Mouse (Mus musculus) midbrain, embryonic 13.5 days (tissue): ENCODE results near the gene Yy1. TPM values are rescaled to one million over a fixed set of nuclear protein-coding genes. Genes with fewer than 3 reads are reported as not detected.
A peak's percentile ranks its signal among the peaks of the same experiment; 100 is the strongest.

Source experiments
- ATAC-seq: fragments of 200-750 bp; cut with Nextera tagmentation; 2 replicates; pipeline ENCODE4 v1.8.0; 2017; ENCODE audit warnings: mild to moderate bottlenecking, moderate TSS enrichment, moderate library complexity
- H3K27ac ChIP-seq: fragments of 300-500 bp; sonication (generic); 2 replicates; pipeline ENCODE4 v1.5.1; 2015; ENCODE audit warnings: inconsistent platforms, mild to moderate bottlenecking, moderate library complexity
- H3K27me3 ChIP-seq: fragments of 300-500 bp; sonication (generic); 2 replicates; pipeline ENCODE4 v1.6.1; 2015; ENCODE audit warnings: mild to moderate bottlenecking, inconsistent platforms
- H3K36me3 ChIP-seq: fragments of 300-500 bp; sonication (generic); 2 replicates; pipeline ENCODE4 v1.6.1; 2015; ENCODE audit warnings: mild to moderate bottlenecking, inconsistent platforms
- H3K4me1 ChIP-seq: fragments of 300-500 bp; sonication (generic); replicated peaks from 2 replicates; pipeline ENCODE4 v1.6.1; 2015; ENCODE audit warnings: inconsistent platforms
- H3K4me2 ChIP-seq: fragments of 300-500 bp; sonication (generic); replicated peaks from 2 replicates; pipeline ENCODE4 v1.6.1; 2015; ENCODE audit warnings: moderate library complexity, mild to moderate bottlenecking, inconsistent platforms
- H3K4me3 ChIP-seq: fragments of 300-500 bp; sonication (generic); replicated peaks from 2 replicates; pipeline ENCODE4 v1.5.1; 2015; ENCODE audit warnings: mild to moderate bottlenecking, inconsistent platforms
- H3K9ac ChIP-seq: fragments of 300-500 bp; sonication (generic); replicated peaks from 2 replicates; pipeline ENCODE4 v1.6.1; 2015; ENCODE audit warnings: mild to moderate bottlenecking, inconsistent platforms
- H3K9me3 ChIP-seq: fragments of 300-500 bp; sonication (generic); 2 replicates; pipeline ENCODE4 v1.6.1; 2016; ENCODE audit warnings: mild to moderate bottlenecking, inconsistent platforms
- WGBS: fragments of 180-500 bp; shearing (Covaris S2); methylation state at CpG from one replicate; pipeline ENCODE4 v1.1.7; 2015; 5-methylcytosine and 5-hydroxymethylcytosine counted together
- polyA plus RNA-seq: library from polyadenylated mRNA; unstranded; fragments of >200 nt; fragmentation: Nextera tagmentation; extraction: Ambion mirVana; gene quantifications from 2 replicates; pipeline ENCODE4 v1.2.1, GENCODE M21; 2015

Gene Yy1
- polyA plus RNA-seq, 1 experiment from 2014 or later = 14.7 TPM

DNA sequence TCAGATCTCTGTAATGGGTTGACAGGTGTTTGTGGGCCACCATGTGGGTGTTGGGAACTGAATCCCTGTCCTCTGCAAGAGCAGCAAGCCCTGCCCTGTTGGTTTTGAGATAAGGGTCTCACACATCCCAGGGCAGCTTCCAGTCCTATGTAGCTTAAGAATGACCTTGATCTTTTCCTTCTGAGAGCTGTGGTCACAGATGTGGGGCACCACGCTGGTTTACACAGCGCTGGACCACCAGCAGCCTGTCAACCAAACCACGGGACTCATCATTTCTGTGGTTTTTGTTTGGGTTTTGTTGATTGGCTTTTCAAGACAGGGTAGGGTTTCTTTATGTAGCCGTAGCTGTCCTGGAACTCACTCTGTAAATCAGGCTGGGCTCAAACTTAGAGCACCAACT is 7.6 kb upstream of the Yy1 start:
- Histone ChIP-seq H3K27me3 (no peaks in the 10 kb centered on the region), H3K9ac (no peak overlapping the region), H3K36me3 (peaks cover 24% of the 10 kb centered on the region), H3K9me3 (peaks cover 7% of the 10 kb centered on the region; the same call in 1 of the 2 replicates), H3K4me2 (no peak overlapping the region), H3K27ac (no peak overlapping the region), H3K4me1 (peaks cover 5% of the 10 kb centered on the region; the same call in 1 of the 2 replicates), H3K4me3 (no peak overlapping the region)
- 97% methylated on average over 4 of the region's 4 CpGs for WGBS
- no peak for ATAC-seq

DNA sequence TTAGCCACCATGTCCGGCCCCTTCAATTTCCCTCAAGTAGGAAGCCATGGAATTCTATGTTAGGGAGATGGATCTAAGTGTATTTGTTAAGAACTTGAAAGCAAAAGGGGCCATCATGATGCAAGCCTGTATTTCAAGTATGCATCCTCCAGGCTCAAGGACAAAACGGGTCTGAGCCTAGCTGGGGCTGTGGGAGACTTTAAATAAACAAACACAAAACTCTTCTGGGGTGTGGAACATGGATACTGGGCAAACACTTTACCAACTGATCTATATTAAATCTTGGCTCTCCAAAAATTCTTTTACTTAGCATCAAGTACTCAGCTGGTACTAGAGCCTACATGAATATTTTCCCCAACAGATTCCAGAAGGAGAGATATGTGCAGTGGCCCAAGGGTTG is 5.4 kb upstream of the Yy1 start:
- Histone ChIP-seq H3K4me3 (no peak overlapping the region), H3K36me3 (peaks cover 17% of the 10 kb centered on the region), H3K4me1 (peaks cover 20% of the 10 kb centered on the region), H3K9me3 (peaks cover 7% of the 10 kb centered on the region; the same call in 1 of the 2 replicates), H3K27me3 (no peaks in the 10 kb centered on the region), H3K9ac (no peak overlapping the region), H3K27ac (no peak overlapping the region), H3K4me2 (no peak overlapping the region)
- WGBS = 96% methylated on average over 2 of the region's 2 CpGs
- no peak for ATAC-seq

DNA sequence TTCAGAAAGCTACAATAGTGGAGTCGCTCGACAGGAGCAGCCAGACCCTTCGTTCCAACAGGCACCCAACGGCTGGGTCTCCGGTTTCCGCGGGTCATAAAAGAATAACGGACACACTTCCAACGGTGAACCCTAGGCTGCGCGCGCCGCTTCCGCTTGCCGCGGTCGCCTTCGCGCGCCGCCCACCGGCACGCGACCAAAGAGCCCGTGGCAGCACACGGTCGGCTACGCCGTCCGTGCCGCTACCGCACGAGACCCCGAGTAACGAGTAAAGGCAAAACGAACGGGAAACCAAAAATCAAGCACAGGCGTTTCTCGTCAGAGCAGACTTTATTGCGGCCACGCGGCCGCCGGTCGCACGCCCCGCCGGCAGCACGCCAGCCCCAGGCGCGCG is 624 bp upstream of the Yy1 start:
- H3K9me3 ChIP-seq = no peaks in the 10 kb centered on the region
- WGBS = under 1% methylated on average over 48 of the region's 52 CpGs

DNA sequence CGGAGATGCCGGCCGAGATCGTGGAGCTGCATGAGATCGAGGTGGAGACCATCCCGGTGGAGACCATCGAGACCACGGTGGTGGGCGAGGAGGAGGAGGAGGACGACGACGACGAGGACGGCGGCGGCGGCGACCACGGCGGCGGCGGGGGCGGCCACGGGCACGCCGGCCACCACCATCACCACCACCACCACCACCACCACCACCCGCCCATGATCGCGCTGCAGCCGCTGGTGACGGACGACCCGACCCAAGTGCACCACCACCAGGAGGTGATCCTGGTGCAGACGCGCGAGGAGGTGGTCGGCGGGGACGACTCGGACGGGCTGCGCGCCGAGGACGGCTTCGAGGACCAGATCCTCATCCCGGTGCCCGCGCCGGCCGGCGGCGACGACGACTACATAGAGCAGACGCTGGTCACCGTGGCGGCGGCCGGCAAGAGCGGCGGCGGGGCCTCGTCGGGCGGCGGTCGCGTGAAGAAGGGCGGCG is 724 bp downstream of the Yy1 start:
- Histone ChIP-seq H3K27ac (peak overlapping the region; percentile 98), H3K9ac (peak overlapping the region; percentile 93), H3K4me2 (peak overlapping the region; percentile 51), H3K4me3 (peak overlapping the region; percentile 100), H3K27me3 (no peaks in the 10 kb centered on the region), H3K36me3 (no peaks in the 10 kb centered on the region), H3K4me1 (peaks cover 50% of the 10 kb centered on the region), H3K9me3 (no peaks in the 10 kb centered on the region)
- ATAC-seq = peak; percentile 18
- WGBS = under 1% methylated on average over 41 of the region's 71 CpGs

More for the DNA sequence above, 624 bp upstream of the Yy1 start:
- Histone ChIP-seq H3K4me3 (peak overlapping the region; percentile 100), H3K36me3 (no peaks in the 10 kb centered on the region), H3K4me2 (peak overlapping the region; percentile 60), H3K9ac (peak overlapping the region; percentile 80), H3K27ac (peak overlapping the region; percentile 98), H3K27me3 (no peaks in the 10 kb centered on the region), H3K4me1 (peaks cover 41% of the 10 kb centered on the region)
- peak; percentile 24 for ATAC-seq

DNA sequence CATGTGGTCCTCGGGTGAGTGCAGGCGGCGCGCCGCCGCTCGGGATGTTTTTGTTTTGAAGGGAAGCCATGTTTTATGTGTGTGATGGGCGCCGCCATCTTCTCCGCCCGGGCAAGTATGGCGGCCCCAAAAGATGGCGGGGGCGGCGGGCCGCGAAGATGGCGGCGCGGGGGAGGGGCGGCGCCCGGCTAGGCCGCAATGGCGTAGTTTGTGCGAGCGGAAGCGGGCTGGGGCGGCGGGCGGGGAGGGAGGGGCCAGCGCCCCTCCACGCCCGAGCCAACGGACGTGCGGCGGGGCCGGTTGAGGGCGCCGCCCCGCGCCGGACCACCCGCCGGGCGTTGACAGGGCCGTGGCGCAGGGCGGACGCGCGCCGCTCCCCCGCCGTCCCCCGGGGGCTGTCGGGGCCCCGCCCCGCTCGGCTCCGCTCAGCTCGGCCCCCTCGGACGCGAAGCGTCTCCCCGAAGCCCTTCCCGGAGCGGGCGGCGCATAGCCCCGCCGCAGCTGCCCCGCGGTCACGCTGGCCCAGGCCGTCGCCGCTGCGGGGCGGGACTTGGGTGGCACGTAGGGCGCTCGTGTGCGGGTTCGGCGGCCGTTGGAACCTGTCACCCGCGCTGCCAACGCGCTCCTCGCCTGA is 1.4 kb downstream of the Yy1 start:
- peak overlapping the region; percentile 83 for H3K4me2 ChIP-seq
- H3K4me1 ChIP-seq = peaks cover 54% of the 10 kb centered on the region
- H3K4me3 ChIP-seq = peak overlapping the region; percentile 100
- no peaks in the 10 kb centered on the region for H3K9me3 ChIP-seq
- under 1% methylated on average over 67 of the region's 94 CpGs for WGBS
- peak; percentile 64 for ATAC-seq
- peak overlapping the region; percentile 98 for H3K27ac ChIP-seq
- no peaks in the 10 kb centered on the region for H3K36me3 ChIP-seq
- H3K9ac ChIP-seq = peak overlapping the region; percentile 93
- H3K27me3 ChIP-seq = no peaks in the 10 kb centered on the region

DNA sequence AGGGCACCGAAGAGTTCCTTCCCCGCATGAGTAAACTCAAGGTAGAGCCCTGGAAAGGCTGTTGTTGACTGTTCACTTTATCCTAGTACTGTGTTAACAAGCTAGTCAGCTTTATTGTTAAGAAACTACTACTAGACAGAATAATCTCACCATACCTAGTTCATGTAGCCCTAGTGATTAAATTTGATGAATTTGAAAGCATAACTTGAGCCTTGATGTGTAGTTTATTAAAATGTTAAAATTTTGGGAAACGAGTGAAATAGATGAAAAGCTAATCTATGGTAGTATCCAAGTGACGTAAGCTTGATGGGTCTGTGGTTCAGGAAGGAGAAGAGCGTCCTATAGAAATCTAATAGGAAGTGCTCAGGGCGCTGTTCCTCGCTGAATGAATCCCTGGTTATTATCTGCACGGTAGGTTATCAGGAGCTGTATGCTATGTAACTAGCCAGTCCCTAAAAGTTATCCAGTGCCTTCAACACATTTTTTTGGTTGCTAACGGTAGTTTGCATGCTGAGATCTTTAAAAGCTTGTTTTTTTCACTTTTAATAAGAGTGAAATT is 2.3 kb downstream of the Yy1 start:
- peak overlapping the region; percentile 98 for H3K27ac ChIP-seq
- H3K4me1 ChIP-seq = peaks cover 50% of the 10 kb centered on the region
- no peak for ATAC-seq
- no peaks in the 10 kb centered on the region for H3K9me3 ChIP-seq
- H3K9ac ChIP-seq = peak overlapping the region; percentile 93
- 18% methylated on average over 9 of the region's 9 CpGs for WGBS
- H3K4me3 ChIP-seq = peak overlapping the region; percentile 100
- H3K36me3 ChIP-seq = no peaks in the 10 kb centered on the region
- no peaks in the 10 kb centered on the region for H3K27me3 ChIP-seq
- H3K4me2 ChIP-seq = peak overlapping the region; percentile 83

DNA sequence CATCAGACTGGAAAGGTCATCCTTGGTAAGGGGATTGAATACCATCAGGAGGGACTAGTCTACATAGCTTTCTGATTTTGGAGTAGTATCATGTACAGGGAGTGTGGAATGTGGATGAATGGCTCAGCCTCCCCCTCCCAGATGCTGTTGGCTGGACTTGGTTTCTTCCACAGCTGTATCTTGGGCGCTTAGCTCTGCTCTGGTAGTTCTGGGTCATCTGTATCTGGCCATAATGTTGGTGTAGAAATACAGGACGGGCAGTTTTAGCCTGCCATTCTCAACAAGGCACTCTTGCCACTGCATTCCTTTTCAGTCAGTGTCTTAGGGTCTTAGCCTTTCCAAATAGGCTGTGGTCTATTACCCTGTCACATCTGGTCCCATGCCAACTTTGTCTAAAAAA is 8.8 kb downstream of the Yy1 start:
- no peaks in the 10 kb centered on the region for H3K27me3 ChIP-seq
- no peaks in the 10 kb centered on the region for H3K9me3 ChIP-seq
- H3K4me2 ChIP-seq = no peak overlapping the region
- no peak overlapping the region for H3K27ac ChIP-seq
- no peak overlapping the region for H3K4me3 ChIP-seq
- WGBS = 74% methylated on average over 2 of the region's 2 CpGs
- H3K4me1 ChIP-seq = peaks cover 41% of the 10 kb centered on the region
- H3K36me3 ChIP-seq = 0 out of 2 replicates have a peak, but pooled peaks cover 3% of the 10 kb centered on the region
- H3K9ac ChIP-seq = no peak overlapping the region
- no peak for ATAC-seq

DNA sequence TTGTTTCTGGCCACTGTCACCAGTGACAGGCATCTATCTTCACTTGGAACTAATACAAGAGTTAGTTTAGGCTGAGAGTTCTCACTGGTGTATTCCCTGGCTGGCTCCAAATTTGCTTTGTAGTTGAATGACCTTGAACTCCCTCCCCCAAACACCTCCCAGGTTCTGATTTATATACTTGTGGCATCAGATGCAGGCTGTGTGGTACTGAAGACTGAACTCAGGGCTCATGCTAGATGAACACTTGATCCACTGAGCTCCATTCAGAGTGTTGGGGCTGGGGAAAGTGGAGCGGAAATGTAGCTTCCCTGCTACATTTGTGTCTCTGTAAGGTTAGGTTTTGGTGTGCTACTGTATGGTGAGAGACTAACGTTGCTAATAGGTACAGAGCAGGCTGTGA is 11.6 kb downstream of the Yy1 start:
- no peak overlapping the region for H3K9ac ChIP-seq
- H3K27ac ChIP-seq = no peak overlapping the region
- H3K36me3 ChIP-seq = peaks cover 16% of the 10 kb centered on the region; the same call in 1 of the 2 replicates
- no peaks in the 10 kb centered on the region for H3K27me3 ChIP-seq
- H3K4me3 ChIP-seq = no peak overlapping the region
- no peaks in the 10 kb centered on the region for H3K9me3 ChIP-seq
- H3K4me1 ChIP-seq = peaks cover 23% of the 10 kb centered on the region
- no peak overlapping the region for H3K4me2 ChIP-seq
- no peak for ATAC-seq
- 86% methylated on average over 2 of the region's 2 CpGs for WGBS

DNA sequence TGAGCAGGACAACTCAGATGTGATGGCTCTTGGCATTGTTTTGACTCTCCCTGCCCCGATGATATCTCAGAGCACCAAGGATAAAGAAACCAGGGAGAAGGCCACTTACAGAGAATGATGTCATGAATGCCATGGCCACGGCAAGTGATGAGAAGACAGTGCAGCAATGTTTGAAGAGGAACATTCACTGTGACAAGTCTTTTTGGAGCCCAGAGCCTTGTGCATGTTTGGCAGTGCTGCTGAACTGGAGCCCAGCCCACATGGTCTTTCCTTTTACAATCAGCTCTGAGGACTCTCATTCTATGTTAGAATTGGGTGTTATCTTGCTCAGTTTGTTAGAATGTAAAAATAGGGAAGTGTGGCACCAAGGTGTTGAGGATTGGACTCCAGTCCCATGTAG is 15.7 kb downstream of the Yy1 start:
- Histone ChIP-seq H3K4me3 (no peak overlapping the region), H3K27ac (no peak overlapping the region), H3K4me2 (no peak overlapping the region), H3K36me3 (peaks cover 16% of the 10 kb centered on the region), H3K4me1 (0 out of 2 replicates have a peak, but pooled peaks cover 4% of the 10 kb centered on the region), H3K9ac (no peak overlapping the region), H3K9me3 (no peaks in the 10 kb centered on the region), H3K27me3 (no peaks in the 10 kb centered on the region)
- ATAC-seq = no peak
- WGBS = 84% methylated on average over 2 of the region's 2 CpGs

DNA sequence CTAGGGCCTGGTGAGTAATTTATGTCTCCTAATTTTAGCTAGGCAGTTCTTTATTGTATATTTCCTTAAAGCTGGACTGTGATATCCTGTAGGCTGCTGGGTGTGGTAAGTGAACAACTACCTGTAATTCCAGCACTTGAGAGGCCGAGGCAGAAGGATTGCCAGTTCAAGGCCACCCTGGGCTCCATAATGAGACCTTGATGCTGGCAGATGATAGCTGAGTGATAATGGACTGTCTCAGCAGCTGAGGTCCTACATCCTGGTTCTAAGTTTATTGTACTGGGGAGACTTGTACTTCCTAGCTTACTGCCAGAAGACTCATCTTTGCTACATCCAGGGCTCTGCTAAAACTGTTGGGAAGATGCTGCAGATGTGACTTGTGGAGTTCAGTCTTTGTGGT is 17.0 kb downstream of the Yy1 start:
- H3K4me2 ChIP-seq = no peak overlapping the region
- no peak for ATAC-seq
- WGBS = 93% methylated on average over 1 of the region's 1 CpGs
- 0 out of 2 replicates have a peak, but pooled peaks cover 4% of the 10 kb centered on the region for H3K4me1 ChIP-seq
- H3K9me3 ChIP-seq = no peaks in the 10 kb centered on the region
- H3K27ac ChIP-seq = no peak overlapping the region
- peaks cover 28% of the 10 kb centered on the region for H3K36me3 ChIP-seq
- H3K27me3 ChIP-seq = no peaks in the 10 kb centered on the region
- H3K4me3 ChIP-seq = no peak overlapping the region
- no peak overlapping the region for H3K9ac ChIP-seq

DNA sequence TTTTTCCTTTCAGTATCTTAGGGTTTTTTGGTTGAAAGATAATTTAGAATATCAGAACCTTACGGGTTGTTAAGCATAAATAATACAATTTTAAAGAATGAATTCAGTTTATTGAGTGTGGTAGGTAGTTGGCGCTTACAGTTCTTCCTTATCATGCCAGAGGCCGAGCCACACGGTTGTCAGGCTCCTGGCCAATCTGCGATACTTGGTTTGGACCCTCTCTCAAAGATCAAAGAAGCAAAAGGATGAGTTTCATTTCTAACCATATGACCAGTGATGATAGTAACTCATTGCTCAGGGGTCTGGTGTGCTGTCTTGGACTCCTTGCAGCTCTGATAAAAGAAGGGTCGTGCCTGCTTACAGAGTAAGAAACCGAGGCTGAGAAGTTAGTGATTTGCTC is 17.5 kb downstream of the Yy1 start:
- no peak for ATAC-seq
- H3K27me3 ChIP-seq = no peaks in the 10 kb centered on the region
- H3K4me1 ChIP-seq = 0 out of 2 replicates have a peak, but pooled peaks cover 4% of the 10 kb centered on the region
- no peaks in the 10 kb centered on the region for H3K9me3 ChIP-seq
- H3K36me3 ChIP-seq = peaks cover 31% of the 10 kb centered on the region
- 95% methylated on average over 7 of the region's 7 CpGs for WGBS
- no peak overlapping the region for H3K4me2 ChIP-seq
- H3K9ac ChIP-seq = no peak overlapping the region
- no peak overlapping the region for H3K4me3 ChIP-seq
- no peak overlapping the region for H3K27ac ChIP-seq

DNA sequence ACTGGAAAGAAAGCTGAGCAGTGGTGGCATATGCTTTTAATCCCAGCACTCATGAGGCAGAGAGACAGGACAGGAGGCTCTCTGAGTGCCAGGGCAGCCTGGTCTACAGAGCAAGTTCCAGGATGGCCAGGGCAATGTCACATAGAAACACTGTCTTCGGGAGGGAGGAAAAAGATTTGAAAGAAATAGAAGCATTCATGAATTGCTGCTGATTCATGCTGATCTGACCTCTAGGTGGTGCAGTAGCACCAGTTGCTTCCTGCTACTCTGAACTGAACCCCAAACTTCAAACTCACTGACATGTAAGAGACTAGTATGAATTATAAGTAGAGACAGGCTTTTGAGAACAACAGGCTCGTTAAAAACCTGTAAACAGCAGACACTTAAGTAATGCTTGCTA is 18.4 kb downstream of the Yy1 start:
- Histone ChIP-seq H3K9me3 (no peaks in the 10 kb centered on the region), H3K27me3 (no peaks in the 10 kb centered on the region), H3K4me3 (no peak overlapping the region), H3K9ac (no peak overlapping the region), H3K4me2 (no peak overlapping the region), H3K27ac (no peak overlapping the region), H3K4me1 (0 out of 2 replicates have a peak, but pooled peaks cover 4% of the 10 kb centered on the region), H3K36me3 (peaks cover 33% of the 10 kb centered on the region)
- 60% methylated on average over 2 of the region's 2 CpGs for WGBS
- ATAC-seq = no peak
